24 mouse cellular contexts compared by ENCODE assay signal in genomic region chr7:112200761-112201160, GRCm38 (mm10). TPM values are rescaled to one million over a fixed set of nuclear protein-coding genes. Genes with fewer than 3 reads are reported as not detected.
"Had no signal": no experiment of that assay in that cellular context is flagged by ENCODE, and none has a peak within 500 bp of the region (broad histone marks: within the 10 kb centered on the region; RNA-seq: fewer than 3 reads in every experiment).

No protein-coding gene starts in this region.

- DNase-seq: gastrocnemius, postnatal 14 days; gastrocnemius, postnatal 36 days; heart, adult 11 months; heart, adult 2 months; heart, postnatal 10 days; kidney, adult 18-20 months; kidney, adult 8-10 months; kidney, postnatal 10 days; kidney, postnatal 25 days; kidney, postnatal 4 days; layer of hippocampus, adult 9-11 months; liver; liver, embryonic 13.5 days; liver, postnatal 0 days had no signal

- H3K4me1 ChIP-seq: liver, embryonic 13.5 days; liver, embryonic 15.5 days had no signal

- H3K27me3 ChIP-seq: heart, embryonic 12.5 days; hindbrain, embryonic 12.5 days; limb, embryonic 12.5 days; liver, embryonic 13.5 days; liver, embryonic 15.5 days had no signal

- H3K36me3 ChIP-seq: heart, embryonic 12.5 days; hindbrain, embryonic 12.5 days; limb, embryonic 10.5 days; limb, embryonic 12.5 days; liver, embryonic 13.5 days; liver, embryonic 15.5 days had no signal

- H3K9me3 ChIP-seq: heart, embryonic 12.5 days; hindbrain, embryonic 12.5 days; limb, embryonic 10.5 days; limb, embryonic 12.5 days; liver, embryonic 13.5 days; liver, embryonic 15.5 days had no signal

- H3K4me2 ChIP-seq: heart, embryonic 12.5 days; hindbrain, embryonic 12.5 days; hindbrain, embryonic 14.5 days; limb, embryonic 12.5 days; liver, embryonic 11.5 days; liver, embryonic 13.5 days; liver, embryonic 15.5 days had no signal

- H3K27ac ChIP-seq: heart, adult 2 months; hindbrain, embryonic 12.5 days; hindbrain, embryonic 14.5 days; hindbrain, postnatal 0 days; limb, embryonic 10.5 days; limb, embryonic 12.5 days; liver, embryonic 13.5 days; liver, embryonic 15.5 days had no signal

- ATAC-seq: hindbrain, postnatal 0 days; intestine, postnatal 0 days; liver, postnatal 0 days had no signal

- H3K9ac ChIP-seq: heart, embryonic 12.5 days; hindbrain, embryonic 12.5 days; hindbrain, embryonic 14.5 days; limb, embryonic 12.5 days; liver, embryonic 13.5 days; liver, embryonic 15.5 days; liver, postnatal 0 days had no signal

- H3K4me3 ChIP-seq: heart, adult 2 months; heart, embryonic 12.5 days; hindbrain, embryonic 12.5 days; limb, embryonic 10.5 days; limb, embryonic 12.5 days; liver, embryonic 13.5 days; liver, embryonic 15.5 days had no signal

RNA-seq across cellular contexts. Expression of gene Dkk3, which starts 41.9 kb away (rescaled TPM):
- total RNA-seq: hematopoietic stem cell, adult 5-6 weeks had no signal
